Mouse (Mus musculus) activated CD4-positive, CD25-positive, alpha-beta regulatory T cell (primary cell): ENCODE measurements around the gene Ugt2a3. TPM values are rescaled to one million over a fixed set of nuclear protein-coding genes. Genes with fewer than 3 reads are reported as not detected.

Experiments used
- polyA plus RNA-seq, 2 experiments: library from polyadenylated mRNA; unstranded; fragments of 100-300 nt; shearing (Covaris generic); gene quantifications; one replicate each; pipeline ENCODE4 v1.2.1; 2017

Gene Ugt2a3
- under 1 TPM in 1 of 2 experiments, not detected in 1; 0.14 TPM for polyA plus RNA-seq

DNA sequence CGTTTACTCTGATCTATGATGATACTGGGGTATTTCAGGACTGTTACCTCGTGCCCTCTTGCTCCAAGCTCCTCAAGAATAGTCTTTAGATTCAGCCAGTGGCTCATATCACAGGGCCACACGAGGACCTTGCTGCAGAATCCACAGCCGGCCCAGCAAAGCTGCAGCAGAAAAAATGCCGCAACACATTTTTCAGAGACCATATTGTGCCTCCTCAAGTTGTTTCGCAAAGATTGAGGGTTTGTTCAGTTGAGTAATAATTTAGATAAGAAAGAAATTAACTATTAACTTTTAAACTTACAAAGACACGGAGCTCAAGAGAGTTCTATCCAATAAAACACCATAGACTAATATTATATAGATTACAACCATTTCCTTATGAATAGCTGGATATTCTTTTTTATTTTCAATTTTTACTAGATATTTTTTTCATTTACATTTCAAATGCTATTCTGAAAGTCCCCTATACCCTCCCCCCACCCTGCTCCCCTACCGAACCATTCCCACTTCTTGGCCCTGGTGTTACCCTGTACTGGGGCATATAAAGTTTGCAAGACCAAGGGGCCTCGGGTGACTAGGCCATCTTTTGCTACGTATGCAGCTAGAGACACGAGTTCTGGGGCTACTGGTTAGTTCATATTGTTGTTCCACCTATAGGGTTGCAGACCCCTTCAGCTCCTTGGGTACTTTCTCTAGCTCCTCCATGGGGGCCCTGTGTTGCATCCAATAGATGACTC, at the start of gene Ugt2a3:
Gene Ugt2a3, minus strand, starts transcription at position 235 of the 737 bp plus-strand sequence.

Other genes with a start within 250 kb of the Ugt2a3 start
- gene Ugt2b36, start 244.6 kb downstream of the Ugt2a3 start, polyA plus RNA-seq = under 1 TPM in 1 of 2 experiments, not detected in 1; 0.29 TPM
- not detected for gene Ugt2b5, start 196.9 kb downstream of the Ugt2a3 start, polyA plus RNA-seq
- under 1 TPM in 1 of 2 experiments, not detected in 1; 0.23 TPM for gene Ugt2b37, start 82.4 kb downstream of the Ugt2a3 start, polyA plus RNA-seq
- gene Ugt2b38, start 87.0 kb upstream of the Ugt2a3 start, polyA plus RNA-seq = not detected
- gene Ugt2a2, start 145.1 kb upstream of the Ugt2a3 start, polyA plus RNA-seq = not detected
- not detected for gene Gm43638, start 149.6 kb upstream of the Ugt2a3 start, polyA plus RNA-seq
- gene Ugt2a1, start 153.7 kb upstream of the Ugt2a3 start, polyA plus RNA-seq = not detected
- gene Sult1b1, start 201.0 kb upstream of the Ugt2a3 start, polyA plus RNA-seq = not detected
- under 1 TPM; 0.11 to 0.16 TPM for gene Sult1d1, start 231.8 kb upstream of the Ugt2a3 start, polyA plus RNA-seq